Mouse (Mus musculus) heart, embryonic 13.5 days (tissue): ENCODE results near the gene Gdpd5. TPM values are rescaled to one million over a fixed set of nuclear protein-coding genes. Genes with fewer than 3 reads are reported as not detected.

ENCODE experiments used
- ATAC-seq: fragments of 200-750 bp; cut with Nextera tagmentation; 2 replicates; pipeline ENCODE4 v1.8.0; 2017; ENCODE audit warnings: moderate TSS enrichment; ENCODE audit not compliant: insufficient number of reproducible peaks, low FRiP score, low TSS enrichment; ENCODE audit errors: extremely low read depth
- H3K27ac ChIP-seq: fragments of 300-500 bp; sonication (generic); replicated peaks from 2 replicates; pipeline ENCODE4 v1.5.1; 2015; ENCODE audit warnings: moderate library complexity, mild to moderate bottlenecking, inconsistent platforms
- H3K27me3 ChIP-seq: fragments of 300-500 bp; sonication (generic); replicated peaks from 2 replicates; pipeline ENCODE4 v1.6.1; 2015; ENCODE audit warnings: mild to moderate bottlenecking, inconsistent platforms
- H3K36me3 ChIP-seq: fragments of 300-500 bp; sonication (generic); 2 replicates; pipeline ENCODE4 v1.6.1; 2015; ENCODE audit warnings: mild to moderate bottlenecking, inconsistent platforms
- H3K4me1 ChIP-seq: fragments of 300-500 bp; sonication (generic); 2 replicates; pipeline ENCODE4 v1.6.1; 2015; ENCODE audit warnings: inconsistent platforms
- H3K4me2 ChIP-seq: fragments of 300-500 bp; sonication (generic); 2 replicates; pipeline ENCODE4 v1.6.1; 2015; ENCODE audit warnings: inconsistent platforms, mild to moderate bottlenecking, moderate library complexity
- H3K4me3 ChIP-seq: fragments of 300-500 bp; sonication (generic); 2 replicates; pipeline ENCODE4 v1.5.1; 2015; ENCODE audit warnings: moderate library complexity, mild to moderate bottlenecking, inconsistent platforms
- H3K9ac ChIP-seq: fragments of 300-500 bp; sonication (generic); 2 replicates; pipeline ENCODE4 v1.6.1; 2015; ENCODE audit warnings: inconsistent platforms, mild to moderate bottlenecking, moderate library complexity
- H3K9me3 ChIP-seq: fragments of 300-500 bp; sonication (generic); 2 replicates; pipeline ENCODE4 v1.6.1; 2016; ENCODE audit warnings: inconsistent platforms
- whole genome bisulfite sequencing: fragments of 180-500 bp; shearing (Covaris S2); methylation state at CpG from one replicate; pipeline ENCODE4 v1.1.7; 2015; ENCODE audit warnings: mixed read lengths; 5-methylcytosine and 5-hydroxymethylcytosine counted together
- polyA plus RNA-seq: library from polyadenylated mRNA; unstranded; fragments of >200 nt; fragmentation: Nextera tagmentation; extraction: Ambion mirVana; gene quantifications from 2 replicates; pipeline ENCODE4 v1.2.1, GENCODE M21; 2015

Gdpd5 gene
- polyA plus RNA-seq, 1 experiment from 2014 or later = 25.4 TPM

DNA sequence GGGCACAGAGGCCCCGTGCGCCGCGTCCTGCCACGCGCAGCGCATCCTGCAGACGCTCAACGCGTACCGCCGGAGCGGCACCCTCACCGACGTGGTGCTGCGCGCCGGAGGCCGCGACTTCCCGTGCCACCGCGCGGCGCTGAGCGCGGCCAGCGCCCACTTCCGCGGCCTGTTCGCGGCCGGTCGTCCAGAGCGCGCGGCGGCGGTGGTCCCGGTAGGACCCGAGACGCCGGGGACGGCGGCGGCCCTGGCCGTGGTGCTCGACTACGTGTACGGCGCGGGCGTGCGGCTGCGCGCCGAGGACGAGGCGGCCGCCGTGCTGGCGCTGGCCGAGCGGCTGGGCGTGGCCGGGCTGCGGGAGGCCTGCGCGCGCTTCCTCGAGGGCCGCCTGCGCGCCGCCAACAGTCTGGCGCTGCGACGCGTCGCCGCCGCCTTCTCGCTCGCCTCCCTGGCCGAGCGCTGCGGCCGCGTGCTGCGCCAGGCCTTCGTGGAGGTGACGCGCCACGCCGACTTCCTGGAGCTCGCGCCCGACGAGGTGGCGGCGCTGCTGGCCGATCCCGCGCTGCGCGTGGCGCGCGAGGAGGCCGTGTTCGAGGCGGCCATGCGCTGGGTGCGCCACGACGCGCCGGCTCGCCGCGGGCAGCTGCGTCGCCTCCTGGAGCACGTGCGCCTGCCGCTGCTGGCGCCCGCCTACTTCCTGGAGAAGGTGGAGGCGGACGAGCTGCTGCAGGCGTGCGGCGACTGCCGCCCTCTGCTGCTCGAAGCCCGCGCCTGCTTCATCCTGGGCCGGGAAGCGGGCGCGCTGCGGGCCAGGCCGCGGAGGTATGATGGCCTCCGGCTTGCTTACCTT lies 87.3 kb downstream of the Gdpd5 start:
- Histone ChIP-seq H3K36me3 (peaks cover 22% of the 10 kb centered on the region), H3K4me3 (peak overlapping the region; percentile 61), H3K9me3 (no peaks in the 10 kb centered on the region), H3K27ac (peak overlapping the region; percentile 95), H3K27me3 (peaks cover 2% of the 10 kb centered on the region; the same call in 1 of the 2 replicates), H3K4me2 (peak overlapping the region; percentile 88), H3K4me1 (peaks cover 52% of the 10 kb centered on the region), H3K9ac (peak overlapping the region; percentile 87)
- ATAC-seq = peak; percentile 47; the same call in 1 of the 2 replicates
- WGBS = 2% methylated on average over 123 of the region's 145 CpGs

DNA sequence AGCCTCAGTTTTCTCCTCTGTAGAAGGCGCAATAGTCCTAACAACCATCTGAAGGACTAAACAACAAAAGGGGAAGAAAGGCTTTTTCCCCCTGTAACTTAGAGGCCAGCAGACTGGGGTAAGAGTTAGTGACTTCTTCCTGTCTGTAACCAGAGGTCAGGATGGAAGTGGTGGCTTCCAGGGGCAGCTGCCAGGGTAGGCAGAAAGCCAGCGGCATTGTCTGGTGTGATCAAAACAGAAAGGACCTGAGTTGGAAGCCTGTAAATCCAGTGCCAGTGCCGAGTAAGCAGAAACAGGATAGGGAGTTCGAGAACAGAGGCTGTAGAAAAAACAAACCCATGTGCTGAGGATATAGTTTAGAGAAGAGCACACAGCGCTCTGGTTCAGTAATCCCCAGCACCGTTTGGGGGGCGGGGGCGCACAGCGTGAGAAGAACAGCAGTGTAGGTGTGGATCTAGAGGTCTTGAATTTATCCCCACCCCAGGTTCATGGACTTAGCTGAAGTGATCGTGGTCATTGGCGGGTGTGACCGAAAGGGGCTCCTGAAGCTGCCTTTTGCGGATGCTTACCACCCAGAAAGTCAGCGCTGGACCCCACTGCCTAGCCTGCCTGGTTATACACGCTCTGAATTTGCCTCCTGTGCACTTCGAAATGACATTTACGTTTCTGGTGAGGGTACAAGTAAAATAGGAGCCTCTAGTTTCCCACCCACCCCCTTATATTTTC lies 88.6 kb downstream of the Gdpd5 start:
- Histone ChIP-seq H3K9ac (no peak overlapping the region), H3K36me3 (peaks cover 35% of the 10 kb centered on the region), H3K4me2 (no peak overlapping the region), H3K27ac (peak overlapping the region; percentile 95; the same call in 1 of the 2 replicates), H3K4me3 (no peak overlapping the region), H3K27me3 (peaks cover 2% of the 10 kb centered on the region; the same call in 1 of the 2 replicates), H3K9me3 (no peaks in the 10 kb centered on the region), H3K4me1 (peaks cover 66% of the 10 kb centered on the region)
- 78% methylated on average over 17 of the region's 17 CpGs for WGBS
- ATAC-seq = no peak

DNA sequence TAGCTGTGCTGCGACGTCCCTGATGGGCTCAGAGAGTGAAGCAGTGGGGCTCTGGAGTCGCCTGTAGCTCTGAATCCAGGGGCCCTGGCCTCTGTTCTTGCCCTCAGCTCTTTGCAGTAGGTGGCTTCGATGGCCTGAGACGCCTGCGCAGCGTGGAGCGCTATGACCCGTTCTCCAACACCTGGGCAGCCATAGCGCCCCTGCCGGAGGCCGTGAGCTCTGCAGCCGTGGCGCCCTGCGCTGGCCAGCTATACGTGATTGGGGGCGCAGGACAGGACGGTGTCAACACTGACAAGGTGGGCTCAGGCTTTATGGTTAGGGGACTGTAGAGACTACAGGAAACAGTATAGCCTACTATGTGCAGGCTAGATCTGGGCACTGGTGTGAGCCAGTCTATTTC lies 90.4 kb downstream of the Gdpd5 start:
- 59% methylated on average over 18 of the region's 18 CpGs for WGBS
- H3K27ac ChIP-seq = no peak overlapping the region
- ATAC-seq = no peak
- no peak overlapping the region for H3K4me3 ChIP-seq
- no peak overlapping the region for H3K4me2 ChIP-seq
- no peak overlapping the region for H3K9ac ChIP-seq
- peaks cover 2% of the 10 kb centered on the region; the same call in 1 of the 2 replicates for H3K27me3 ChIP-seq
- peaks cover 63% of the 10 kb centered on the region for H3K4me1 ChIP-seq
- H3K36me3 ChIP-seq = peaks cover 41% of the 10 kb centered on the region
- H3K9me3 ChIP-seq = no peaks in the 10 kb centered on the region

DNA sequence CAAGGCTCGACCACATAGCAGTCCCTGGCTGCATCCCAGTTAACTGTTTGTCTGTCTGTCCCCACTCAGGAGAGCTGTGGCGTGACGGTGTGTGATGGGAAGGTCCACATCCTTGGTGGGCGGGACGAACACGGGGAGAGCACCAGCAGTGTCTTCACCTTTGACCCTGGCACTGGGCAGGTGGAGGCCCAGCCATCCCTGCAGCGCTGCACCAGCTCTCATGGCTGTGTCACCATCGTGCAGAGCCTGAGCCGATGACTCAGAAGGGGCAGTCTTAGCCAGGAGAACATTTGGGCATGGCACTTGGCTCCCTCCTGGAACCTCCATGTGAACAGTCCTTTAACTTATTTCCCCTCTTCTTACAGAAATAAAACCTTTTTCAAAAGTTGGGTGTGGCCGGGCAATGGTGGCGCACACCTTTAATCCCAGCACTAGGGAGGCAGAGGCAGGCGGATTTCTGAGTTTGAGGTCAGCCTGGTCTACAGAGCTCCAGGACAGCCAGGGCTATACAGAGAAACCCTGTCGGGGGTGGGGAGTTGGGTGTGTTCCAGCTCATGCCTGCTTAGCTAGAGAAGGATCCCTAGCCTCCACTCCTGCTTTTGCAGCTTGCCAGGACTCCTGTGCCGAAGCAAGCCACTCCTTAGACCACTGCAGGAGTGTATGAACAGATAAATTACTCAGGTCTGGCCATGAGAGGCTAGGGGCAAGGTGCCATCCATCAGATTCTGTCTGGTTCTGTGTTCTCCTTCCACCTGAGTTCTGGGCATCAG lies 92.6 kb downstream of the Gdpd5 start:
- no peak overlapping the region for H3K4me3 ChIP-seq
- no peak for ATAC-seq
- H3K4me1 ChIP-seq = peaks cover 58% of the 10 kb centered on the region
- no peak overlapping the region for H3K9ac ChIP-seq
- H3K27me3 ChIP-seq = peaks cover 2% of the 10 kb centered on the region; the same call in 1 of the 2 replicates
- H3K4me2 ChIP-seq = peak overlapping the region; percentile 5
- no peaks in the 10 kb centered on the region for H3K9me3 ChIP-seq
- WGBS = 78% methylated on average over 14 of the region's 14 CpGs
- H3K27ac ChIP-seq = peak overlapping the region; percentile 54
- H3K36me3 ChIP-seq = peaks cover 64% of the 10 kb centered on the region

DNA sequence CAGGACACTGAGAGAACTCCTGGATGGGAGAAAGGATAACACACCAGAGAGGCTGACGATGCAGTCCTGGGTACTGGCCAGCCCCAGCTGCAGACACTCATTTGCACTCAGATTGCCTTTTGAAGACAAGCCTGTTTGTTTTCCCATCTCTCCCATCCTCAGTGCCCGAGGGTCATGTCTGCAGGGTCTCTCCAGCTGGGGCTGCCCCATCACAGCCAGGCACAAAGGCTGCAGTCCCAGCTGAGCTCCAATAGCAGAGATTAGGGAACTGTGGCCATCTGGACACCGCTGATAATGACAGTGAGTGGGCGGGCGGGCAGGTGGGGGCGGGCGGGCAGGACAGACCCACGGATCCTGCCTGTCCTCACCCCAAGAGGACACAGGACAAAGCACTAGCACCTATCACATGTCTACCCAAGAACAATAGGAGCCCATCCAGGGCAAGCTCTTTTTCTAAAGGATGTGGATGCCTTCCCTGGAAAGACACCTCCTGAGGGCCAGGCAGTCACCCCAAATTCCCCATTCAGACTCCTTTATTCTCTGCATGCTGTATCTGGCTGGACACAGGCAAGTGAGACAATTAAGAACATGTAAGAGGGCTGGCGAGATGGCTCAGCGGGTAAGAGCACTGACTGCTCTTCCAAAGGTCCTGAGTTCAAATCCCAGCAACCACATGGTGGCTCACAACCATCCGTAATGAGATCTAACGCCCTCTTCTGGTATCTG lies 93.8 kb downstream of the Gdpd5 start:
- ATAC-seq = peak; percentile 65
- H3K36me3 ChIP-seq = peaks cover 76% of the 10 kb centered on the region
- 44% methylated on average over 12 of the region's 12 CpGs for WGBS

GRCm38 (mm10) chr7:99475562-99475911 lies 94.3 kb downstream of the Gdpd5 start:
- Histone ChIP-seq H3K4me2 (no peak overlapping the region), H3K4me3 (no peak overlapping the region), H3K9me3 (no peaks in the 10 kb centered on the region), H3K4me1 (peaks cover 62% of the 10 kb centered on the region), H3K9ac (no peak overlapping the region), H3K27ac (peak overlapping the region; percentile 21; the same call in 1 of the 2 replicates), H3K27me3 (no peaks in the 10 kb centered on the region), H3K36me3 (peaks cover 81% of the 10 kb centered on the region)
- no peak for ATAC-seq
- 66% methylated on average over 2 of the region's 2 CpGs for WGBS

More for the DNA sequence above, 93.8 kb downstream of the Gdpd5 start:
- no peaks in the 10 kb centered on the region; the same call in 1 of the 2 replicates for H3K27me3 ChIP-seq
- peaks cover 61% of the 10 kb centered on the region for H3K4me1 ChIP-seq
- peak overlapping the region; percentile 35; the same call in 1 of the 2 replicates for H3K9ac ChIP-seq
- peak overlapping the region; percentile 54 for H3K27ac ChIP-seq
- no peak overlapping the region for H3K4me3 ChIP-seq
- H3K9me3 ChIP-seq = no peaks in the 10 kb centered on the region
- peak overlapping the region; percentile 5 for H3K4me2 ChIP-seq

- 31% methylated on average over 3 of the region's 3 CpGs for WGBS
- Histone ChIP-seq H3K27ac (0 out of 2 replicates have a peak overlapping the region, but pooled peaks have one; percentile 15), H3K4me1 (peaks cover 73% of the 10 kb centered on the region)
These were observed 95.4 kb downstream of the Gdpd5 start for GRCm38 (mm10) chr7:99476558-99477114.

DNA sequence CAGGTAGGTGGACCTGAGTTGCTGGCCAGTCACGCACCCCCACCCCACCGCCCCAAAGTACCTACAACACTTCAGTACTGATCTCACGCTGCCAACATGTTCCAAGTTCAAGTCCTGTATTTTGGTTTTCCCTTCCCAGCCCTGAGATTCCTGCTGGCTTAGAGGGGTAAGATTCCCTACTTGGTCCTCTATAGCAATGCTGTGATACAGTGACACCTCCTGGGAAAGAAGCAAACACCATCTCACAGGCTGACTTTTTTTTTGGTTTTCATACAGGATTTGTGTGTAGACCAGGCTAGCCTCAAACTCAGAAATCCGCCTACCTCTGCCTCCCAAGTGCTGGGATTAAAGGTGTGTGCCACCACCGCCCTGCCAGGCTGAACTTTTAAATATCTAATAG lies 96.0 kb downstream of the Gdpd5 start:
- Histone ChIP-seq H3K27ac (no peak overlapping the region), H3K27me3 (no peaks in the 10 kb centered on the region), H3K9me3 (no peaks in the 10 kb centered on the region), H3K36me3 (peaks cover 89% of the 10 kb centered on the region), H3K9ac (no peak overlapping the region), H3K4me2 (no peak overlapping the region), H3K4me3 (no peak overlapping the region), H3K4me1 (peaks cover 79% of the 10 kb centered on the region)
- WGBS = 82% methylated on average over 5 of the region's 5 CpGs
- no peak for ATAC-seq

More at GRCm38 (mm10) chr7:99476558-99477114, 95.4 kb downstream of the Gdpd5 start:
- H3K4me3 ChIP-seq = no peak overlapping the region
- ATAC-seq = no peak
- H3K9ac ChIP-seq = no peak overlapping the region
- H3K4me2 ChIP-seq = no peak overlapping the region
- H3K36me3 ChIP-seq = peaks cover 88% of the 10 kb centered on the region
- H3K9me3 ChIP-seq = no peaks in the 10 kb centered on the region
- no peaks in the 10 kb centered on the region for H3K27me3 ChIP-seq

GRCm38 (mm10) chr7:99482637-99483036 lies 101.4 kb downstream of the Gdpd5 start:
- peaks cover 48% of the 10 kb centered on the region for H3K36me3 ChIP-seq
- no peaks in the 10 kb centered on the region for H3K9me3 ChIP-seq
- peak overlapping the region; percentile 81 for H3K27ac ChIP-seq
- 1% methylated on average over 6 of the region's 6 CpGs for WGBS
- peak overlapping the region; percentile 88 for H3K9ac ChIP-seq
- peaks cover 56% of the 10 kb centered on the region for H3K4me1 ChIP-seq
- no peaks in the 10 kb centered on the region for H3K27me3 ChIP-seq
- no peak for ATAC-seq
- H3K4me2 ChIP-seq = peak overlapping the region; percentile 78
- peak overlapping the region; percentile 65 for H3K4me3 ChIP-seq

GRCm38 (mm10) chr7:99483271-99483923 lies 102.2 kb downstream of the Gdpd5 start, which contains the start of gene Rps3:
TSS of gene Rps3 (minus strand) at chr7:99483738.
- Histone ChIP-seq H3K4me2 (peak within 1 kb of the TSS; percentile 78), H3K9ac (peak within 1 kb of the TSS; percentile 88), H3K27ac (peak within 1 kb of the TSS; percentile 81), H3K4me1 (peaks cover 52% of the 10 kb centered on the region), H3K36me3 (peaks cover 40% of the 10 kb centered on the region), H3K4me3 (peak within 1 kb of the TSS; percentile 65), H3K27me3 (no peaks in the 10 kb centered on the region), H3K9me3 (no peaks in the 10 kb centered on the region)
- peak; percentile 91 for ATAC-seq
- WGBS = under 1% methylated on average over 45 of the region's 45 CpGs
